Mouse (Mus musculus) heart, embryonic 11.5 days (tissue): ENCODE data around the gene Rabggta. TPM values are rescaled to one million over a fixed set of nuclear protein-coding genes. Genes with fewer than 3 reads are reported as not detected.

Experiments used
- ATAC-seq: fragments of 200-750 bp; cut with Nextera tagmentation; replicated peaks from 2 replicates; pipeline ENCODE4 v1.8.0; 2017; ENCODE audit warnings: moderate library complexity; ENCODE audit not compliant: insufficient number of reproducible peaks, low FRiP score, low TSS enrichment
- H3K27ac ChIP-seq: fragments of 300-500 bp; sonication (generic); 2 replicates; pipeline ENCODE4 v1.5.1; 2014; ENCODE audit warnings: mild to moderate bottlenecking, low read depth, low read length
- H3K27me3 ChIP-seq: fragments of 300-500 bp; sonication (generic); 2 replicates; pipeline ENCODE4 v1.6.1; 2014; ENCODE audit warnings: mild to moderate bottlenecking, low read length, mixed read lengths; ENCODE audit not compliant: control insufficient read depth, insufficient read depth
- H3K36me3 ChIP-seq: fragments of 300-500 bp; sonication (generic); 2 replicates; pipeline ENCODE4 v1.6.1; 2014; ENCODE audit warnings: mild to moderate bottlenecking, low read length, moderate library complexity, mixed read lengths; ENCODE audit not compliant: control insufficient read depth, insufficient read depth
- H3K4me1 ChIP-seq: fragments of 300-500 bp; sonication (generic); 2 replicates; pipeline ENCODE4 v1.6.1; 2014; ENCODE audit warnings: low read length; ENCODE audit not compliant: control insufficient read depth, insufficient read depth
- H3K4me2 ChIP-seq: fragments of 300-500 bp; sonication (generic); 2 replicates; pipeline ENCODE4 v1.6.1; 2014; ENCODE audit warnings: mild to moderate bottlenecking, moderate library complexity
- H3K4me3 ChIP-seq: fragments of 300-500 bp; sonication (generic); 2 replicates; pipeline ENCODE4 v1.5.1; 2014; ENCODE audit warnings: low read depth, low read length
- H3K9ac ChIP-seq: fragments of 300-500 bp; sonication (generic); 2 replicates; pipeline ENCODE4 v1.6.1; 2014; ENCODE audit warnings: mild to moderate bottlenecking, low read depth, low read length, moderate library complexity
- H3K9me3 ChIP-seq: fragments of 300-500 bp; sonication (generic); replicated peaks from 2 replicates; pipeline ENCODE4 v1.6.1; 2016; ENCODE audit warnings: low read length; ENCODE audit not compliant: control insufficient read depth
- WGBS: fragments of 180-500 bp; shearing (Covaris S2); extraction: QIAGEN DNeasy Blood & Tissue Kit; methylation state at CpG from one replicate; pipeline ENCODE4 v1.1.7; 2014; ENCODE audit not compliant: insufficient replicate concordance; 5-methylcytosine and 5-hydroxymethylcytosine counted together
- polyA plus RNA-seq: library from polyadenylated mRNA; unstranded; fragments of >200 nt; fragmentation: Nextera tagmentation; extraction: Ambion mirVana; gene quantifications from 2 replicates; pipeline ENCODE4 v1.2.1, GENCODE M21; 2014

Gene Rabggta
- polyA plus RNA-seq, 1 experiment from 2014 or later, result 19.1 TPM

- Histone ChIP-seq H3K4me1 (no peaks in the 10 kb centered on the region), H3K4me2 (no peak overlapping the region), H3K4me3 (no peak overlapping the region), H3K9ac (no peak overlapping the region), H3K9me3 (no peaks in the 10 kb centered on the region), H3K36me3 (no peaks in the 10 kb centered on the region), H3K27ac (no peak overlapping the region), H3K27me3 (no peaks in the 10 kb centered on the region; the same call in 1 of the 2 replicates)
- ATAC-seq, result no peak
- 72% methylated on average over 4 of the region's 4 CpGs for WGBS
Measured at GRCm38 (mm10) chr14:55697226-55697625, 24.8 kb downstream of the Rabggta start.

GRCm38 (mm10) chr14:55689433-55689832 is 32.6 kb downstream of the Rabggta start:
- H3K9me3 ChIP-seq, result no peaks in the 10 kb centered on the region
- 79% methylated on average over 10 of the region's 10 CpGs for WGBS
- H3K27ac ChIP-seq, result no peak overlapping the region
- no peak for ATAC-seq
- no peak overlapping the region for H3K4me3 ChIP-seq
- H3K9ac ChIP-seq, result no peak overlapping the region
- H3K36me3 ChIP-seq, result no peaks in the 10 kb centered on the region
- H3K4me1 ChIP-seq, result no peaks in the 10 kb centered on the region
- no peaks in the 10 kb centered on the region for H3K27me3 ChIP-seq
- H3K4me2 ChIP-seq, result no peak overlapping the region

DNA sequence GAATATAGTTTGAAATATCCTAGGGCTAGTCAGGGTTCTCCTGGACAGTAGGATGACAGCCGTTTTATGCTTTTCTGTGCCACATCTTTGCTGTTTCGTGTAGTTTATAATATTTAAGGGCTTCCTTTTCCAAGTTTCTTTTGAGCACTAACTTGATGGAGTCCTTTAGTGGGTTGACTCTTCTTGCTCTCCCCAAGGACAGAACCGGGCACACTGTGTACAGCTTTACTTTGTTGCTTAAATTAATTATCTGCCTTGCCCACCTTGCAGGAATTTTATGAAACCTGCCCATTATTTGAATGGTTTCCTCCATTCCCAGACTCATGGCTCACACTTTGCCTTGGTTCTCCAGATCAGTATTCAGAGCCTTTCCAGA is 40.0 kb downstream of the Rabggta start:
- no peak for ATAC-seq
- Histone ChIP-seq H3K9ac (peak overlapping the region; percentile 88), H3K9me3 (no peaks in the 10 kb centered on the region), H3K27ac (peak overlapping the region; percentile 89; the same call in 1 of the 2 replicates), H3K4me2 (peak overlapping the region; percentile 78), H3K4me1 (0 out of 2 replicates have a peak, but pooled peaks cover 7% of the 10 kb centered on the region), H3K4me3 (peak overlapping the region; percentile 88), H3K27me3 (no peaks in the 10 kb centered on the region), H3K36me3 (peaks cover 24% of the 10 kb centered on the region)
- WGBS, result 18% methylated on average over 3 of the region's 3 CpGs

- Histone ChIP-seq H3K36me3 (peaks cover 30% of the 10 kb centered on the region), H3K4me2 (peak within 1 kb of the TSS; percentile 78), H3K9me3 (no peaks in the 10 kb centered on the region), H3K4me1 (0 out of 2 replicates have a peak, but pooled peaks cover 7% of the 10 kb centered on the region), H3K9ac (peak within 1 kb of the TSS; percentile 88), H3K4me3 (peak within 1 kb of the TSS; percentile 88), H3K27ac (peak within 1 kb of the TSS; percentile 89), H3K27me3 (no peaks in the 10 kb centered on the region)
- under 1% methylated on average over 64 of the region's 66 CpGs for WGBS
- ATAC-seq, result peak; percentile 94
Measured at GRCm38 (mm10) chr14:55681160-55682117, 40.6 kb downstream of the Rabggta start, which contains the start of gene Tinf2. Tinf2 (minus strand) TSS chr14:55681820.

DNA sequence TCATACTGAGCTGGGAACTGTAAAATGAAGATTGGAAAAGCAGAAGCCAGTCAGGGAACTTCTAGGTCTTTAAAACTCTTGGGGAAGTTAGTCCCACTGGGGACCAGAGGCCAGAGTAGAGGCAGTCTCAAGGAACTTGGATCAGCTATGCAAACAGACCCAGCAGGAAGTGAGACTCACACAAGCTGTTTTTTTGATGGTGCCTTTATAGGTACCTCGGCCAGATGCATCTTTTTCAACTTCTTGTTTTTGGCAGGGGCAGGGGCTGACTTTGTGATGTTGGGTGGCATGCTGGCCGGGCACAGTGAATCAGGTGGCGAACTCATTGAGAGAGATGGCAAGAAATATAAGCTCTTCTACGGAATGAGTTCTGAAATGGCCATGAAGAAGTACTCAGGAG is 44.4 kb downstream of the Rabggta start:
- Histone ChIP-seq H3K9ac (no peak overlapping the region), H3K4me2 (no peak overlapping the region), H3K36me3 (peaks cover 37% of the 10 kb centered on the region), H3K4me3 (no peak overlapping the region), H3K27me3 (no peaks in the 10 kb centered on the region), H3K27ac (no peak overlapping the region), H3K9me3 (no peaks in the 10 kb centered on the region), H3K4me1 (0 out of 2 replicates have a peak, but pooled peaks cover 10% of the 10 kb centered on the region)
- WGBS, result 82% methylated on average over 4 of the region's 4 CpGs
- no peak for ATAC-seq

DNA sequence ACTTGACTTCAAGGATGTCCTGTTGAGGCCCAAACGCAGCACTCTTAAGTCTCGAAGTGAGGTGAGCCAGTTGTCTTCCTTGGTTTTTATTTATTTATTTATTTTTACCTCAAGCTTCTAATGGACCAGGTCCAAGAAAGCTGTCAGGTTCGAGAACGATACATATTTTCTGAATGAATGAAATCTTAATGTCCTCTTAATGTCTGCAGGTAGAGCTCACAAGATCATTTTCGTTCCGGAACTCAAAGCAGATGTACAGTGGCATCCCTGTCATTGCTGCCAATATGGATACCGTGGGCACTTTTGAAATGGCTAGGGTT is 49.4 kb downstream of the Rabggta start:
- H3K4me2 ChIP-seq, result peak overlapping the region; percentile 72
- peak overlapping the region; percentile 89 for H3K4me3 ChIP-seq
- WGBS, result 80% methylated on average over 7 of the region's 7 CpGs
- no peaks in the 10 kb centered on the region for H3K9me3 ChIP-seq
- ATAC-seq, result no peak
- H3K36me3 ChIP-seq, result peaks cover 16% of the 10 kb centered on the region
- peaks cover 10% of the 10 kb centered on the region; the same call in 1 of the 2 replicates for H3K4me1 ChIP-seq
- H3K27ac ChIP-seq, result no peak overlapping the region
- peak overlapping the region; percentile 88 for H3K9ac ChIP-seq
- H3K27me3 ChIP-seq, result no peaks in the 10 kb centered on the region

GRCm38 (mm10) chr14:55671833-55672740 is 50.0 kb downstream of the Rabggta start, which contains the start of the genes Gmpr2 and Nedd8:
Gmpr2 (plus strand) TSS chr14:55671941.
Nedd8 (minus strand) TSS chr14:55672124.
- Histone ChIP-seq H3K9ac (peak within 1 kb of the TSS; percentile 88), H3K4me3 (peak within 1 kb of the TSS; percentile 89), H3K9me3 (no peaks in the 10 kb centered on the region), H3K4me1 (peaks cover 10% of the 10 kb centered on the region; the same call in 1 of the 2 replicates), H3K4me2 (peak within 1 kb of the TSS; percentile 96), H3K27ac (peak within 1 kb of the TSS; percentile 77), H3K27me3 (no peaks in the 10 kb centered on the region), H3K36me3 (peaks cover 13% of the 10 kb centered on the region)
- under 1% methylated on average over 38 of the region's 38 CpGs for WGBS
- peak; percentile 95 for ATAC-seq

DNA sequence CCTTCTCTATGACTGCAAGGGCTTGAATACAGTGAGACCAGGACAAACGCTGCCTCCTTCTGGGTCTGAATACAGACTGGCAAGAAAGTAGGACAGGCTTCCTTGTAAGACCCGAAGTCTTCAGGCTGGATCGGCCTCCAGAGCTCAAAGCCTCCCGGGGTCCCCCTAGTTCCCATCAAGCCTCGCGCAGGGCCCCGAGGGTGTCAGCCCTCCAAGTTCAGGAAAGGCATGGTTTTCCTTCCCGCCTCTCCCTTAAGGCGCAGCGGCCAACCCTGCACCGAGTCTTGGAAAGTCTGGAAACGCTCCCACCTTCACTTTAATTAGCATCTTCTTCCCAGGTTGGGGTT is 50.6 kb downstream of the Rabggta start:
- ATAC-seq, result peak; percentile 43; the same call in 1 of the 2 replicates
- H3K9ac ChIP-seq, result peak overlapping the region; percentile 88
- 0% methylated on average over 12 of the region's 12 CpGs for WGBS

More for the DNA sequence above, 50.6 kb downstream of the Rabggta start:
- peak overlapping the region; percentile 89 for H3K4me3 ChIP-seq
- no peaks in the 10 kb centered on the region for H3K27me3 ChIP-seq
- H3K27ac ChIP-seq, result peak overlapping the region; percentile 77
- H3K4me1 ChIP-seq, result peaks cover 10% of the 10 kb centered on the region; the same call in 1 of the 2 replicates
- no peaks in the 10 kb centered on the region for H3K9me3 ChIP-seq
- peak overlapping the region; percentile 96 for H3K4me2 ChIP-seq
- peaks cover 8% of the 10 kb centered on the region for H3K36me3 ChIP-seq
